Mouse (Mus musculus) retina, postnatal 7 days (tissue): Measurements from ENCODE around the gene Pcsk5.
"Not testable (repeated sequence)": the region's sequence is repeated elsewhere in the genome, so short reads cannot be mapped to it uniquely, and the experiment has no call there.

Experiments used
- DNase-seq: peaks from one replicate; pipeline ENCODE4 v3.0.0-alpha.2; 2012; ENCODE audit warnings: low read depth, low spot score

Pcsk5 gene

GRCm38 (mm10) chr19:17476021-17476420 is 361.4 kb downstream of the Pcsk5 start:
- DNase-seq, result no peak

DNA sequence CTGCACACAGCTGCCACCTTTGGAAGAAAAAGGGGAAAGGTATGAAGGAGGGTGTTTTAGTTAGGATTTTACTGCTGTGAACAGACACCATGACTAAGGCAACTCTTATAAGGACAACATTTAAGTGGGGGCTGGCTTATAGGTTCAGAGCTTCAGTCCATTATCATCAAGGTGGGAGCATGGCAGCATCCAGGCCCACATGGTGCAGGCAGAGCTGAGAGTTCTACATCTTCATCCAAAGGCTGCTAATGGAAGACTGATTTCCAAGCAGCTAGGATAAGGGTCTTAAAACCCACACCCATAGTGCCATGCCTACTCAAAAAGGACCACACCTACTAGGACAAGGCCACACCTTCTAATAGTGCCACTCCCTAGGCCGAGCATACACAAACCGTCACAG is 364.3 kb downstream of the Pcsk5 start:
- DNase-seq, result not testable (repeated sequence)

DNA sequence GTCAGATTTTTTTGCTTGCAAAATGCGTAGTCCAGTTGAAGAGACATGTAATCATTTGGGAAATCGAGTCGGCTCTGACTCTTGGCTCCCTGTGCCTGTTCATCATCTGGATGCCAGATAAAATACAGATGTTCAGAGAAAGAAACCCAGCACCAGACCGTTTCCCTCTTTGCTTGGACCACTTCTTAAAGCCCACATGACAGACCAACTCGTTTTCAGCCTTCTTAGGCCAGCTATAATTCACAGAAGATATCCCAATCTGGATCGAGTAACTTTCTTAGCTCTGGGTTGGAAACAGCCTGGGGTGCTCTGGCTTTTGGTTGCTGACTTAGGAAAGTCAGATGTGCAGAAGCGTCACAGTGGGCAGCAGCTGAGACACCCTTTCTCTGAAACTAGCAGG is 365.6 kb downstream of the Pcsk5 start:
- no peak for DNase-seq

GRCm38 (mm10) chr19:17471196-17471595 is 366.2 kb downstream of the Pcsk5 start:
- DNase-seq, result no peak

- peak; percentile 9 for DNase-seq
These were observed 369.7 kb downstream of the Pcsk5 start for GRCm38 (mm10) chr19:17467556-17468211.

GRCm38 (mm10) chr19:17452001-17452400 is 385.4 kb downstream of the Pcsk5 start:
- no peak for DNase-seq

GRCm38 (mm10) chr19:17443581-17443980 is 393.9 kb downstream of the Pcsk5 start:
- no peak for DNase-seq

DNA sequence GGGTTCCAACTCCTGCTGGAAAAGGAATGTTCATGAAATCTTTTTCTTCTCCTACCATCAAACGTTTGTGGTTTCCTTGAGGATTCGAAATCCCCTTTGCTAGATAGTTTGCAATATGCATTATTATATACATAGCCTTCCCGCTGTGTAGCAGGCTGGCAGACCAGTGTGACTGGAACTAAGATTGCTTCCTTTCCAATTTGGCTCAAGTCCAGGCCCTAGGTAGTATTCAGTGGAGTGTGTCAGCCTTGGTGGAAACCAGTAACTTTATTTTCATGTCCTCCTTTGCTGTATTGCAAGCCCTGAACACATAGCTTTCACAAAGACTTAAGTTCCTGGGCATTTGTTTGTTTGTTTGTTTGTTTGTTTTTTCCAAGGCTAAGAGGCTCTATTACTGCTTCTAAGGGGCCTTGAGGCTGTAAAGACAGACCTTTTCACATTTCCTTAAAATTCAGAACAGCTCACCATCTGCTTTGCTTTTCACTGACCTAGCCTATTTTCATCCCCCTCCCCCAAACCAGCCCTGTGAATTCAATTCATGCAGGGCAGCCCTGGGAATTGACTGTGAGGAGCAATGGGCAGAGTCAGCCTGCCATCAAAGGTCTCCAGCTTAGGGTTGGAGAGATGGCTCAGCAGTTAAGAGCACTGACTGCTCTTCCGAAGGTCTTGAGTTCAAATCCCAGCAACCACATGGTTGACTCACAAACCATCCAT is 397.8 kb downstream of the Pcsk5 start:
- DNase-seq, result no peak

DNA sequence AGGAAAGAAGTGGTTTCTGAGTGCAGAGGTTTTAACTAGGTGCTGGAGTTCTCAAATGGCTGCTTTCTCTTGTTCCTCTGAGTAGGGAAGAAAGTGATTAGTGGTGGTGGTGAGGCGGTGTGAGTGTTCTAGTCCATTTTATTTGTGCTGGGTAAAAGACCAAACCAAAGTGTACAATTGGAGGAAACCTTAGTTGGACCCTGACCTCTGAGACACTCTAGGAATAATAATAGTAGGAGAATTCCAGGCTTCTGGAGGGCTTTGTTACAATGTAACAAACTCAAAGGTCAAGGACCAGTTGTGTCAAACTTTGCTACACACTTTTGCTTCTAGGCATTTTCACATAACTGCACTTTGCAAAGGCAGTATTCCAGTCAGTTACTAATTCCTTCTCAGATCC is 400.8 kb downstream of the Pcsk5 start:
- DNase-seq, result no peak

DNA sequence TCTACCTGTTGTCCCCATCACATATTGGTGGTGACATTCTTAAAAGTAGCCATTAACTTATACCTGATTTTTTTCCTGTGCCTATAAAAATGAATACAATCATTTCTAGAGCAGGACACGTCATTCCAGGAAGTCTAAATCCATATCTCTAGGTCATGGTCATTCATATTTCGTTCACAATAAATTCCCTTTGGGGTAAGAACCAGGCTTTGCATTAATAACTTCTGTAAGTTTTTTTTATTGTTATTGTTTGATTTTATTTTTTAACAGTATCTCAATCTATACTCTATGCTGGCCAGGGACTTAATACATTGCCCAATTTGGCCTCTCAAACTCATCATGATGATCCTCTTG is 408.9 kb downstream of the Pcsk5 start:
- DNase-seq, result no peak

GRCm38 (mm10) chr19:17427824-17428560 is 409.4 kb downstream of the Pcsk5 start:
- DNase-seq, result no peak

DNA sequence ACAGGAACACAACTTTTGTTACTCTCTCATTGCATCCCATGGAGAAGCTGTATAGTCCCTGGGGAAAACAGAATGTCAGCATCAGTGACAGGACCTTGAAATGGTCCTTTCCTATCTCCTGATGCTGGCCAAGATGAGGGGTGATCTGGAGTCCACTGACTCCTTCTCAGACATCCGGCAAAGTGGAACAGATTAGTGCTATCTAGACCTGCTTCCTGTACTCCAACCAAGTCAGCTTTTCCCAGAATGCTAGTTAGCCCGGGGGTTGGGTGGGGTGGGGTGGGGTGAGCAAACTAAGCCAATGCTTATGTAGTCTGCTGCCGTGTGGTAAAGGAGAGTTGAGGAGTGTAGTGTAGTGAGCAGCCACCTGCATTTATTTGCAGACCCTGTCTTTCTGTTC is 414.1 kb downstream of the Pcsk5 start:
- no peak for DNase-seq

- DNase-seq, result no peak
These were observed 419.6 kb downstream of the Pcsk5 start for GRCm38 (mm10) chr19:17417855-17418254.

GRCm38 (mm10) chr19:17412915-17413459 is 424.4 kb downstream of the Pcsk5 start:
- DNase-seq, result no peak

- DNase-seq, result no peak
These were observed 426.9 kb downstream of the Pcsk5 start for GRCm38 (mm10) chr19:17410465-17411065.

GRCm38 (mm10) chr19:17409351-17409750 is 428.1 kb downstream of the Pcsk5 start:
- DNase-seq, result no peak

GRCm38 (mm10) chr19:17408591-17408990 is 428.8 kb downstream of the Pcsk5 start:
- DNase-seq, result no peak

DNA sequence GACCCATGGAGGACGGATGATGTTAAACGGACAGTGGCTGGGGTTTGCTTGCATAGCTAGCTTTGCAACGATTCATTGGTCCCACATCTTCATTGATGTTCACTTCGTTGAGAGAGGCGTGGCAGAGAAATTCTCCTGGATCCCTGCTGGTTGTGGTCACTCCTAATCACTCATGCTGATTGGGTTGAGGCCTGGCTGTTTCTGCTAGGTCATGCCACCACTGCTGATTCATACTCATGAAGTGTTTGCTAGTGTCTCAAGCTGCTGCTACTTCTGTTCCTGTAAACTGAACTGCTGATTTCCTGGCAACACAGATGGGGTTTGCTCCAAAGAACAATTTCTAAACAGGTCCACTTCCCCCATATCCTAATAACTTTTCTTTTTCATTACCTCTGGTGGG is 430.6 kb downstream of the Pcsk5 start:
- no peak for DNase-seq

GRCm38 (mm10) chr19:17403175-17403574 is 434.3 kb downstream of the Pcsk5 start:
- no peak for DNase-seq

GRCm38 (mm10) chr19:17400571-17400970 is 436.9 kb downstream of the Pcsk5 start:
- DNase-seq, result no peak

DNA sequence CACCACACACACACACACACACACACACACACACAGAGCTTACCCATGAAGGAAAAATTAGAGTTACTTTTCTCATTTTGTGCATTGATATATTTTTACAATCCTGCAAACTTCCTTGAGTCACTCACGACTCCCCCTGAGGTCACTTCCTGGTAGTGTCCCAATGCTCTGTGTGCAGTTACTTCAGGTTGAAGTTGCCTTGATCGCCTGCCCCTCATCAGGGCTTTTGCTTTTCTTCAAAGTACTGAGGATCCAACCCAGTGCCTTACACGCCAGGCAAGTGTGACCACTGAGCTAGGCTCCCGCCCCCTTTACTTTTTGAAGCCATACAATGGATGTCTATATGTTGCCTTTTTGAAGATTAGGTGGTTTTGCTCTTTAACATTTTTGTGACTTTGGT is 437.5 kb downstream of the Pcsk5 start:
- DNase-seq, result no peak

- DNase-seq, result no peak
These were observed 439.5 kb downstream of the Pcsk5 start for GRCm38 (mm10) chr19:17397922-17398321.
